Mouse (Mus musculus): Measurements from ENCODE around the gene Cercam. TPM values are rescaled to one million over a fixed set of nuclear protein-coding genes. Genes with fewer than 3 reads are reported as not detected.
"Not testable (repeated sequence)": the region's sequence is repeated elsewhere in the genome, so short reads cannot be mapped to it uniquely, and the experiment has no call there.

Gene Cercam
- total RNA-seq, 1 experiment from 2014 or later = 10.8 TPM

GRCm38 (mm10) chr2:29853736-29854135 is 15.2 kb upstream of the Cercam start:
- DNase-seq = no peak

GRCm38 (mm10) chr2:29855585-29856210 is 13.3 kb upstream of the Cercam start:
- no peak for DNase-seq

- DNase-seq = no peak
Observed at GRCm38 (mm10) chr2:29856451-29857260, 12.3 kb upstream of the Cercam start.

GRCm38 (mm10) chr2:29857341-29857740 is 11.6 kb upstream of the Cercam start:
- no peak for DNase-seq

GRCm38 (mm10) chr2:29857967-29858366 is 11.0 kb upstream of the Cercam start:
- DNase-seq = no peak

GRCm38 (mm10) chr2:29858748-29859473 is 10.1 kb upstream of the Cercam start:
- peak; percentile 61 for DNase-seq

- DNase-seq = peak; percentile 20
Observed at GRCm38 (mm10) chr2:29865125-29865524, 3.8 kb upstream of the Cercam start.

- DNase-seq = no peak
Observed at GRCm38 (mm10) chr2:29869646-29870451, 885 bp downstream of the Cercam start.

- DNase-seq = peak; percentile 32
Observed at GRCm38 (mm10) chr2:29872581-29873295, 3.8 kb downstream of the Cercam start.

- DNase-seq = no peak
Observed at GRCm38 (mm10) chr2:29873801-29874200, 4.8 kb downstream of the Cercam start.

GRCm38 (mm10) chr2:29878061-29878460 is 9.1 kb downstream of the Cercam start:
- no peak for DNase-seq

GRCm38 (mm10) chr2:29879191-29879590 is 10.2 kb downstream of the Cercam start:
- peak; percentile 15 for DNase-seq

GRCm38 (mm10) chr2:29879964-29880830 is 11.2 kb downstream of the Cercam start:
- DNase-seq = peak; percentile 81

- DNase-seq = not testable (repeated sequence)
Observed at GRCm38 (mm10) chr2:29886659-29887292, 17.8 kb downstream of the Cercam start.

GRCm38 (mm10) chr2:29889066-29889944 is 20.3 kb downstream of the Cercam start, which contains the start of gene Odf2:
Gene Odf2 (plus strand): TSS chr2:29889221.
- peak; percentile 100 for DNase-seq

- peak; percentile 96 for DNase-seq
Observed at GRCm38 (mm10) chr2:29889991-29890833, 21.2 kb downstream of the Cercam start.

- DNase-seq = no peak
Observed at GRCm38 (mm10) chr2:29891773-29892172, 22.8 kb downstream of the Cercam start.

- DNase-seq = no peak
Observed at GRCm38 (mm10) chr2:29896071-29896470, 27.1 kb downstream of the Cercam start.

Measured in adrenal gland, postnatal 14 days (tissue).